Mouse (Mus musculus) layer of hippocampus, adult 8-10 months (tissue): Measurements from ENCODE around the gene Dennd5a. TPM values are rescaled to one million over a fixed set of nuclear protein-coding genes. Genes with fewer than 3 reads are reported as not detected.
"Not testable (repeated sequence)": the region's sequence is repeated elsewhere in the genome, so short reads cannot be mapped to it uniquely, and the experiment has no call there.

ENCODE experiments used
- DNase-seq, 2 experiments: peaks; one replicate each; pipeline ENCODE4 v3.0.0; 2022; ENCODE audit warnings: low spot score in 2 of 2
- total RNA-seq, 4 experiments: library from RNA; stranded (reverse); gene quantifications; 2 replicates each; pipeline ENCODE4 v1.2.4; 2022

The Dennd5a gene
- total RNA-seq, result 100 to 1,000 TPM; 206 to 222 (median 217) TPM

GRCm38 (mm10) chr7:109959716-109960612, at the start of gene Dennd5a:
Gene Dennd5a (minus strand): TSS chr7:109960470.
- DNase-seq, result peak; percentile 55 to 62

GRCm38 (mm10) chr7:110009084-110009483, 48.8 kb upstream of the Dennd5a start:
- no peak for DNase-seq

- DNase-seq, result no peak
Observed at GRCm38 (mm10) chr7:110008513-110008912, 48.2 kb upstream of the Dennd5a start.

GRCm38 (mm10) chr7:110006471-110007195, 46.4 kb upstream of the Dennd5a start:
- no peak for DNase-seq

GRCm38 (mm10) chr7:110005976-110006375, 45.7 kb upstream of the Dennd5a start:
- no peak for DNase-seq

- DNase-seq, result peak in 1 of 2 experiments; percentile 14
Observed at GRCm38 (mm10) chr7:110002968-110003367, 42.7 kb upstream of the Dennd5a start.

- no peak for DNase-seq
Observed at GRCm38 (mm10) chr7:110002092-110002491, 41.8 kb upstream of the Dennd5a start.

- DNase-seq, result no peak
Observed at GRCm38 (mm10) chr7:109998388-109998787, 38.1 kb upstream of the Dennd5a start.

GRCm38 (mm10) chr7:109993157-109993959, 33.1 kb upstream of the Dennd5a start:
- DNase-seq, result no peak

- DNase-seq, result no peak
Observed at GRCm38 (mm10) chr7:109991286-109991685, 31.0 kb upstream of the Dennd5a start.

GRCm38 (mm10) chr7:109986775-109987174, 26.5 kb upstream of the Dennd5a start, which contains the start of gene Tmem41b:
Gene Tmem41b (minus strand): TSS chr7:109986929.
- DNase-seq, result not testable (repeated sequence)

GRCm38 (mm10) chr7:109986133-109986669, 25.9 kb upstream of the Dennd5a start:
- peak; percentile 98 for DNase-seq

- DNase-seq, result no peak
Observed at GRCm38 (mm10) chr7:109985661-109986132, 25.4 kb upstream of the Dennd5a start.

GRCm38 (mm10) chr7:109984608-109985007, 24.3 kb upstream of the Dennd5a start:
- not testable (repeated sequence) for DNase-seq

- not testable (repeated sequence) for DNase-seq
Observed at GRCm38 (mm10) chr7:109977131-109977530, 16.9 kb upstream of the Dennd5a start.

- no peak for DNase-seq
Observed at GRCm38 (mm10) chr7:109975966-109976715, 15.9 kb upstream of the Dennd5a start.

GRCm38 (mm10) chr7:109969542-109969941, 9.3 kb upstream of the Dennd5a start:
- DNase-seq, result no peak

GRCm38 (mm10) chr7:109968924-109969450, 8.7 kb upstream of the Dennd5a start:
- DNase-seq, result peak in 1 of 2 experiments; percentile 48

GRCm38 (mm10) chr7:109967805-109968579, 7.7 kb upstream of the Dennd5a start:
- peak; percentile 48 to 64 for DNase-seq
